Mouse (Mus musculus): ENCODE measurements around the gene Slc12a9. TPM values are rescaled to one million over a fixed set of nuclear protein-coding genes. Genes with fewer than 3 reads are reported as not detected.
A peak's percentile ranks its signal among the peaks of the same experiment; 100 is the strongest.

Slc12a9 gene
- total and polyA plus RNA-seq, 3 experiments = 3.0 to 11.1 (median 7.9) TPM

GRCm38 (mm10) chr5:137381152-137381551 is 47.8 kb upstream of the Slc12a9 start:
- H3K27me3 ChIP-seq (replicated peaks) = peaks cover 54% of the 10 kb centered on the region
- dilution Hi-C loops (cut with MboI; ENCODE audit: extremely low pct_ligation_motif_present, extremely low pct_unique_long_range_greater_than_20kb, low sequenced_read_pairs) = no loop called here
- H3K4me3 ChIP-seq (replicated peaks in 1 of 3; ENCODE audit: low read depth in 2 of 3, low read length in 2 of 3, poor library complexity in 1 of 3) = no peak overlapping the region
- no peak overlapping the region for H3K4me2 ChIP-seq (ENCODE audit: insufficient read depth, low read depth, poor library complexity, severe bottlenecking)
- in situ Hi-C loops (cut with MboI; ENCODE audit: low pct_ligation_motif_present, low pct_unique_long_range_greater_than_20kb, low sequenced_read_pairs) = no loop called here
- H3K9ac ChIP-seq (ENCODE audit: insufficient read depth, low read depth) = no peak overlapping the region
- H3K79me2 ChIP-seq (replicated peaks; ENCODE audit: control insufficient read depth, extremely low read depth, insufficient read depth, poor library complexity, severe bottlenecking) = no peaks in the 10 kb centered on the region
- no peak overlapping the region for H3K27ac ChIP-seq (ENCODE audit: insufficient read depth, low read depth)
- TF ChIP-seq ZKSCAN1 (IDR thresholded peaks at IDR 0.05; ENCODE audit: borderline replicate concordance, low read depth, low read length) (no peak), TCF12 (IDR thresholded peaks at IDR 0.05; ENCODE audit: low read depth, low read length) (peak; percentile 19; the same call in 1 of the 2 replicates), POLR2A (IDR thresholded peaks at IDR 0.05; ENCODE audit: low read depth, low read length) (no peak), E2F4 (IDR thresholded peaks at IDR 0.05; ENCODE audit: insufficient replicate concordance, low read depth, low read length) (no peak), USF1 (IDR thresholded peaks at IDR 0.05; ENCODE audit: low read depth, low read length) (peak; percentile 31; the same call in 1 of the 2 replicates), SMC3 (IDR thresholded peaks at IDR 0.05; ENCODE audit: low read depth, low read length) (peak; percentile 39), ELF1 (IDR thresholded peaks at IDR 0.05; ENCODE audit: low read depth, low read length) (no peak), PAX5 (IDR thresholded peaks at IDR 0.05; ENCODE audit: low read length) (no peak), NRF1 (IDR thresholded peaks at IDR 0.05; ENCODE audit: low read depth, low read length) (no peak), KAT2A (IDR thresholded peaks at IDR 0.05; ENCODE audit: insufficient replicate concordance, low read length) (no peak), MAX (IDR thresholded peaks at IDR 0.05; ENCODE audit: low read length) (peak; percentile 87), NELFE (IDR thresholded peaks at IDR 0.05; ENCODE audit: low read depth, low read length) (peak; percentile 20; the same call in 1 of the 2 replicates), BHLHE40 (IDR thresholded peaks at IDR 0.05; ENCODE audit: low read depth, low read length) (no peak), CTCF (conservative IDR thresholded peaks at IDR 0.05 in 1 of 2, IDR thresholded peaks at IDR 0.05 in 1 of 2; ENCODE audit: low read depth in 2 of 2, low read length in 2 of 2) (peak; percentile 58 to 77), RAD21 (IDR thresholded peaks at IDR 0.05; ENCODE audit: low read depth, low read length) (peak; percentile 69), POLR2AphosphoS2 (IDR thresholded peaks at IDR 0.05; ENCODE audit: low read depth, low read length) (no peak), USF2 (conservative IDR thresholded peaks at IDR 0.05; ENCODE audit: low read depth, low read length) (peak; percentile 17; the same call in 1 of the 2 replicates), MYC (IDR thresholded peaks at IDR 0.05; ENCODE audit: low read depth, low read length) (peak; percentile 83)
- H3K36me3 ChIP-seq (replicated peaks in 1 of 2; ENCODE audit: control insufficient read depth in 1 of 2, insufficient read depth in 1 of 2, low read length in 1 of 2) = no peaks in the 10 kb centered on the region
- peak; percentile 64 for DNase-seq (ENCODE audit: extremely low read depth)
- H3K4me1 ChIP-seq (ENCODE audit: control insufficient read depth in 1 of 2, insufficient read depth in 2 of 2) = peaks cover 0 to 4% of the 10 kb centered on the region in 2 experiments; a peak in 2 of 4 replicates
- H3K9me3 ChIP-seq (replicated peaks; ENCODE audit: low read length) = no peaks in the 10 kb centered on the region

DNA sequence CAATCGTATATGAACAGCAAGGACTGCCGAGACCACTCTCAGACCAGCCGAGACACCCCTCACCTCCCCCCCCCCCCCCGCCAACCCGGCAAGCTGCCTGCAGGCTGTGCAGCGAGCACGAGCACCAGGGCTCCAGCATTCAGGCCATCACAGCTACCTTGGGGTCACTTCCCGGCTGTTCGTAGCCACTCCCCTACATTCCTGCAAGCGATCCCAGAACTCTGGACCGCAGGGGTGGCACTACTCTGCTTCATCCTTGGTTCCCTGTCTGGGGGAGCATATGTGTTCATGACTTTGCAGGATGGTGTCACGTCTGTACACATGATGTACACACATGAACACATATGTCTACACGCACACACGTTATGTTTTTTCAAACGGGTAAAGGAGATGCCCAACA is 44.2 kb upstream of the Slc12a9 start:
- Histone ChIP-seq H3K9me3 (replicated peaks; ENCODE audit: low read length) (no peaks in the 10 kb centered on the region), H3K79me2 (replicated peaks; ENCODE audit: control insufficient read depth, extremely low read depth, insufficient read depth, poor library complexity, severe bottlenecking) (no peaks in the 10 kb centered on the region), H3K27me3 (replicated peaks) (peaks cover 60% of the 10 kb centered on the region), H3K4me2 (ENCODE audit: insufficient read depth, low read depth, poor library complexity, severe bottlenecking) (no peak overlapping the region), H3K9ac (ENCODE audit: insufficient read depth, low read depth) (no peak overlapping the region), H3K4me1 (ENCODE audit: control insufficient read depth in 1 of 2, insufficient read depth in 2 of 2) (peaks cover 0 to 7% of the 10 kb centered on the region in 2 experiments; a peak in 2 of 4 replicates), H3K36me3 (replicated peaks in 1 of 2; ENCODE audit: control insufficient read depth in 1 of 2, insufficient read depth in 1 of 2, low read length in 1 of 2) (no peaks in the 10 kb centered on the region), H3K27ac (ENCODE audit: insufficient read depth, low read depth) (no peak overlapping the region), H3K4me3 (replicated peaks in 1 of 3; ENCODE audit: low read depth in 2 of 3, low read length in 2 of 3, poor library complexity in 1 of 3) (no peak overlapping the region)
- DNase-seq (ENCODE audit: extremely low read depth) = no peak
- in situ Hi-C loops (cut with MboI; ENCODE audit: low pct_ligation_motif_present, low pct_unique_long_range_greater_than_20kb, low sequenced_read_pairs) (no loop called here), dilution Hi-C loops (cut with MboI; ENCODE audit: extremely low pct_ligation_motif_present, extremely low pct_unique_long_range_greater_than_20kb, low sequenced_read_pairs) (no loop called here)
- TF ChIP-seq PAX5 (IDR thresholded peaks at IDR 0.05; ENCODE audit: low read length) (no peak), ZC3H11A (IDR thresholded peaks at IDR 0.05; ENCODE audit: low read depth, low read length) (no peak), SIN3A (IDR thresholded peaks at IDR 0.05; ENCODE audit: low read length) (no peak), JUN (IDR thresholded peaks at IDR 0.05; ENCODE audit: insufficient read depth, low read depth, low read length) (no peak), MYC (IDR thresholded peaks at IDR 0.05; ENCODE audit: low read depth, low read length) (no peak), NELFE (IDR thresholded peaks at IDR 0.05; ENCODE audit: low read depth, low read length) (no peak), RAD21 (IDR thresholded peaks at IDR 0.05; ENCODE audit: low read depth, low read length) (no peak)
